Mouse (Mus musculus) cerebellum, adult 2 months (tissue): ENCODE data around the gene Gm11437.

Experiments used
- CTCF ChIP-seq: fragments of 200-500 bp; IDR thresholded peaks from 2 replicates; pipeline ENCODE4 v1.5.1; 2011; ENCODE audit warnings: low read depth, mild to moderate bottlenecking, control low read depth, low read length, moderate library complexity, borderline replicate concordance; ENCODE audit not compliant: insufficient read depth
- POLR2A ChIP-seq: fragments of 200-500 bp; IDR thresholded peaks from 2 replicates; pipeline ENCODE4 v1.6.1; 2011; ENCODE audit warnings: low read length, control low read depth, borderline replicate concordance; ENCODE audit not compliant: insufficient read depth

GRCm38 (mm10) chr11:84134331-84134860, 32.9 kb downstream of the Gm11437 start:
- TF ChIP-seq CTCF = no peak
- TF ChIP-seq POLR2A = no peak
